In the genomic region with DNA sequence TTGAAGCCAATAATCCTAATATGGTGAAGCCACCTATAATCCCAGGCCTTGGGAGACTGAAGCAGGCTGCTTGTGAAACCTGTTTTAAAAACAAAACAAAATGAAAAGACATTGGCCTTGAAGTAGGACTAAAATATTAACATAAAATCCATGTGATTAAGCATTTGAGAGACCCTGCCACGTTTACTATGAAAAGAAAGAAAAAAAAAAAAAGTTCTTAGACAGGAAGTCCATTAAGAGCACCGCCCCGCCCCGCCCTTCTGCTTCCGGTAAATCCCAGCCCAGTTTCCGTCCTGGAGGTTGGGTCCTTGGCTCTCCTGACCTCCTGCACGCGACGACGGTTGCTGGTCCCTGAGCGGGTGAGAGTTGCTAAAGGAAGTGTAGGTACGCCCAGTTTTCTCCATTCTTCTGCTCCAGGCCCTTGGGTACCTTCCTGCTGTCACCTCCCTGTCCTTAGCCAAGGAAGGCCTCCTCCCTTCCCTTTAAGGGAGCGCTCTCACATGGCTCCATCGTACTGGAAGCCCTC, we compare ENCODE assay signal across 24 mouse cellular contexts. TPM values are rescaled to one million over a fixed set of nuclear protein-coding genes. Genes with fewer than 3 reads are reported as not detected.
A peak's percentile ranks its signal among the peaks of the same experiment; 100 is the strongest.
DNase-seq lines count a peak whose midpoint lies in the region; TF ChIP-seq lines count a peak whose summit lies in the region.
"Had no signal": no experiment of that assay in that cellular context is flagged by ENCODE, and none has a peak within 500 bp of the region (broad histone marks: within the 10 kb centered on the region; RNA-seq: fewer than 3 reads in every experiment).

Slc9b1 (plus strand) TSS at position 291 of the 526 bp plus-strand sequence.

- TF ChIP-seq CTCF in gastrocnemius, adult 2 months (IDR thresholded peaks at IDR 0.05), result no peak
- TF ChIP-seq CTCF in testis, adult 2 months (IDR thresholded peaks at IDR 0.05; ENCODE audit: control insufficient read depth, insufficient read depth, insufficient replicate concordance, low read depth, low read length), result no peak

- no peaks in the 10 kb centered on the region for H3K27me3 ChIP-seq in testis, adult 2 months (ENCODE audit: control insufficient read depth, insufficient read depth, low read length)
- H3K27me3 ChIP-seq: hindbrain, embryonic 13.5 days; lung, embryonic 15.5 days; midbrain, embryonic 15.5 days had no signal

- peak within 1 kb of the TSS; percentile 14; the same call in 1 of the 2 replicates for H3K4me3 ChIP-seq in gastrocnemius, adult 2 months
- H3K4me3 ChIP-seq in testis, adult 2 months (ENCODE audit: control insufficient read depth, low read depth, low read length), result peak within 1 kb of the TSS; percentile 88
- H3K4me3 ChIP-seq: forebrain, embryonic 10.5 days; hindbrain, embryonic 13.5 days; limb, embryonic 10.5 days; lung, embryonic 15.5 days; midbrain, embryonic 15.5 days; myocyte had no signal

- H3K36me3 ChIP-seq in testis, adult 2 months (ENCODE audit: control insufficient read depth, insufficient read depth, low read length), result peaks cover 1% of the 10 kb centered on the region
- H3K36me3 ChIP-seq: forebrain, embryonic 10.5 days; hindbrain, embryonic 13.5 days; limb, embryonic 10.5 days; lung, embryonic 15.5 days; midbrain, embryonic 15.5 days had no signal

- DNase-seq in gastrocnemius, adult 2 months, result no peak
- DNase-seq in gastrocnemius, adult 8-10 months (ENCODE audit: low spot score in 2 of 2), result no peak
- DNase-seq in kidney, postnatal 10 days, result peak; percentile 15
- DNase-seq in kidney, adult 18-20 months, result no peak
- no peak for DNase-seq in testis, postnatal 10 days (ENCODE audit: low spot score)
- DNase-seq in testis, postnatal 14 days (ENCODE audit: low spot score), result peak; percentile 66
- no peak for DNase-seq in thymus, postnatal 14 days
- DNase-seq: cerebellum, adult 18-20 months; cerebellum, postnatal 36 days; layer of hippocampus, adult 9-11 months; right cerebral cortex, postnatal 14 days; spleen, adult 18-20 months had no signal

- intact Hi-C loops in gastrocnemius, adult 2 months (cut with DNase I), result no loop called here

- H3K4me1 ChIP-seq in testis, adult 2 months (ENCODE audit: control insufficient read depth, insufficient read depth, low read length), result no peaks in the 10 kb centered on the region
- H3K4me1 ChIP-seq: forebrain, embryonic 10.5 days; hindbrain, embryonic 13.5 days; lung, embryonic 15.5 days; midbrain, embryonic 15.5 days had no signal

- no peak within 1 kb of the TSS for H3K27ac ChIP-seq in gastrocnemius, adult 2 months
- H3K27ac ChIP-seq in testis, adult 2 months (ENCODE audit: control insufficient read depth, insufficient read depth, low read depth, low read length), result peak within 1 kb of the TSS; percentile 87
- H3K27ac ChIP-seq: forebrain, embryonic 10.5 days; hindbrain, embryonic 13.5 days; limb, embryonic 10.5 days; lung, embryonic 15.5 days; midbrain, embryonic 15.5 days had no signal

- peak; percentile 84 for TF ChIP-seq POLR2A in testis, adult 2 months (IDR thresholded peaks at IDR 0.05; ENCODE audit: control insufficient read depth, low read depth, low read length)

RNA-seq across cellular contexts. Expression of gene Slc9b1, which starts in this region (rescaled TPM):
- total RNA-seq in gastrocnemius, adult 2 months (2021), result not detected
- not detected for total RNA-seq in gastrocnemius, adult 8-10 months (2022)
- 89.9 and 100.0 TPM in 2 replicates for polyA plus RNA-seq in testis, adult 2 months (2012; rRNA removed)
- total RNA-seq: gastrocnemius, adult 18-20 months; megakaryocyte-erythroid progenitor cell, adult 5-6 weeks had no signal
- polyA plus RNA-seq: liver, adult 2 months; midbrain, embryonic 15.5 days; myocyte; neural tube, embryonic 14.5 days; stomach, embryonic 14.5 days had no signal

Comparison
In these comparisons a context has a peak if more than half of its experiments do, and no peak if none do; other contexts are left out.
1. DNase-seq: peak in kidney, postnatal 10 days (single experiment) and testis, postnatal 14 days (single experiment); none in gastrocnemius, adult 2 months (single experiment), gastrocnemius, adult 8-10 months (0 of 2), kidney, adult 18-20 months (single experiment), testis, postnatal 10 days (single experiment) and thymus, postnatal 14 days (single experiment).